Mouse (Mus musculus): ENCODE data around the gene Cox19. TPM values are rescaled to one million over a fixed set of nuclear protein-coding genes. Genes with fewer than 3 reads are reported as not detected.

The Cox19 gene
- total RNA-seq, 2 experiments from 2014 or later: 75.7 to 130 TPM

DNA sequence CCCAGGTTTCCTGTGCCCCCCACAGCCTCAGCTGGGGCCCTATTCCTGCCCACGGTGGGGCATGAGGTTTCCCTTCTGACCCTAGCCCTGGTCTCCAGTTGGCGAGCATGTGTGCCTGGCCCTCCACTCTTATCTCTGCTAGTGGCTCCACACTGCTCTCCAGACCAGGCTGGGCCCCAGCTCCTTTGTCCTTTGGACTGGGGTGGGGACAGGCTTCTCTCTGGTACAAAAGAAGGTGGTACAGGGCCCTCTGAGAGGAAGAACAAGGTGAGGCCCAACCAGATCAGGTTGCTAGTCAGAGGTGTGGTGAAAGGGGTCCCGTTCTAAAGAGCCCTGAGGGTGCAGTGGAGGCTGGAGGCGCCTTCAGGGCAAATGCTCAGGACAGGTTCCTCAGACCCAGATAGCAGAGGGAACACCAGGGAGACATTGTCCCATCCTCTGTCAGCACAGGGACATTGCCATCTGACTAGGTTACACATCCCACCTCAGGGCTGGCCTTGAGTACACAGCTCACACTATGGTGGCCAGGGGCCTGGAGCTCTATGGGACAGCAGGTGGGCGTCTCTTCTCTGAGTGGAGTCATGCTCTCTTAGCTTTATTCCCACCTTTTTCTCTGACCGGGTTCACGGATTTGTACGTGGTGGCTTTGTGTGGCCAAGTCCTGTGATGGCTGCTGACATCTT lies 18.5 kb downstream of the Cox19 start:
- DNase-seq (ENCODE audit: low spot score in 2 of 2): no peak

DNA sequence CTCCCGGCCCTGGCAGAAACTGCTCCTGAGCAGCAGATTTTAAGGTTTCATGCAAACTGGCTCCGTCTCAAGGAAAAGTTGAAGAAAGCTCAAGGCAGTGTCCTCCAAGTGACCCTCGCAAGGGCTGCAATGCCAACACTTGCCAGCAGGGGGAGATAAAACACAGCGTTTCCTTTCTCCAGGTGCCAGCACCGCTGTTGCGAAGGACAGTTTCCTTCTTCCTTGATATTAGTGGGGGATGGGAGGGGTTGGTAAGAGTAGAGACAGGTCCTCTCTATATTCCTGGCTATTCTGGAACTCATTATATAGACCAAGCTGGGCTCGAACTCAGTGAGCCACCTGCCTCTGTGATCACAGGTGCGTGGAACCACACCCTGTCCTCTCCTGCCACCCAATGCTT lies 19.5 kb downstream of the Cox19 start:
- DNase-seq (ENCODE audit: low spot score in 2 of 2): peak; percentile 82 to 86

DNA sequence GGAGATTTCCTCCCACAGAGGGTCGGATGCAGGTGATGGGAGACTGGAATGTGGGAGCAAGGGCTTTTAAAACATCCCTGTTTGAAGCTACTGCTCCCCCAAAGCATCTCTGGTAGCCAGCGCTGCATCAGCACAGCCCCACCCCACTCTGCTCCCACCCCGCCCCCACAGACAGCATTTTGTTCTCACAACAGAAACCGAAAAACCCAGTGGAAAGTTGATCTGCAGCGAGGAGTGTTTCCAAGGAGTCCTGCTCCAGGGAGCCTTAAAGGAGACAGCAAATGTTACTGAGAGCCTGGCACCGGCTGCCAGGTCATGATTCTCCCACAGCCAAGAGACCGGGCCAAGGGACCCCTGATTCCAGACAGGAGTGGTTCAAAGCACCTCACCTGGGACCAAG lies 20.5 kb downstream of the Cox19 start:
- no peak for DNase-seq (ENCODE audit: low spot score in 2 of 2)

DNA sequence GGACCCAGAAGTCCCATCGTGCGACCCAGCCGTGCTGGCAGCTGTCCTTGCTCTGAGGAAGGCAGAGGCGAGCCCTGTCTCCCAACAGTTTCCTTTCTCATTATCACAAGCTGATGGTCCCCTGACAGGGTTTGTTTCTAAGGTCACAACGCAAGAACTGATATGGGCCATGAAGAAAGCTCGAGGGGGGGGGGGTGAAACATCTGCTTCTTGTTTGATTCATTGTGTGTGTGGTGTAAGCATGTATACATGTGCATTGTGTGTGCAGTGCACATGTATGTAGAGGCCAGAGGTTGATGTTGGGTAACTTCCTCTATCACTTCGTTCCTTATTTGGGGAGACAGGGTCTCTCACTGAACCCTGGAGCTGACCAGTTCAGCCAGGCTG lies 23.6 kb downstream of the Cox19 start:
- DNase-seq (ENCODE audit: low spot score in 2 of 2): no peak

DNA sequence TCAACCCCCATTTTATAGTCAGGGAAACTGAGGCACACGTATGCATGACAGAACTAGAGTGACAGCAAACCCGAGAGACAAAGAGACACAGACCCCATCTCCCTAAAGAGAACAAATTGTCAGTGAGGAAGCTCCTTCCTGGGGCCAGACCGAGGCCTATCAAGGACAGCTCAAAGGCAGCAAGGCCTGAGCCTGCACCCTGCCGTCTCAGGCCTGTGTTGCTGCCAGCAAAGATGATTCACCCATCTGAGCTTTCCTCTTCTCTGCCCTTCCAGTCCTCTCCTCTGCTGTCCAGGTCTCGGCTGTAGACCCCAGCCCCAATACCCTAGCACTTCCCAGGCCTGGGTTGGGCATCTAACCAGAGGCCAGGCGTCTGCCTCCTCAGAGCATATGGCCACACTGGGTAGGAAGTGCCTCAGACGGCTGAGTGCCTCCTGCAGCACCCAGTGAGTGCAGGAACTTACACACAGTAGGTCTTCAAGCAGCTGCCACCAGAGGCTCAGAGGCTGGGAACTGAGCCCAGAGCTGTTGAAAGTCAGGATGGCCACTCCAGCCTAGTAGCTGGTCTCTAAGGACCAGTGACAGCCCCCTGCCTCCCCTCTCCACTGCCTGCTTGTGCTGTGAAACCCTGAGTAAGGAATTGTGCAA lies 24.1 kb downstream of the Cox19 start:
- no peak for DNase-seq (ENCODE audit: low spot score in 2 of 2)

DNA sequence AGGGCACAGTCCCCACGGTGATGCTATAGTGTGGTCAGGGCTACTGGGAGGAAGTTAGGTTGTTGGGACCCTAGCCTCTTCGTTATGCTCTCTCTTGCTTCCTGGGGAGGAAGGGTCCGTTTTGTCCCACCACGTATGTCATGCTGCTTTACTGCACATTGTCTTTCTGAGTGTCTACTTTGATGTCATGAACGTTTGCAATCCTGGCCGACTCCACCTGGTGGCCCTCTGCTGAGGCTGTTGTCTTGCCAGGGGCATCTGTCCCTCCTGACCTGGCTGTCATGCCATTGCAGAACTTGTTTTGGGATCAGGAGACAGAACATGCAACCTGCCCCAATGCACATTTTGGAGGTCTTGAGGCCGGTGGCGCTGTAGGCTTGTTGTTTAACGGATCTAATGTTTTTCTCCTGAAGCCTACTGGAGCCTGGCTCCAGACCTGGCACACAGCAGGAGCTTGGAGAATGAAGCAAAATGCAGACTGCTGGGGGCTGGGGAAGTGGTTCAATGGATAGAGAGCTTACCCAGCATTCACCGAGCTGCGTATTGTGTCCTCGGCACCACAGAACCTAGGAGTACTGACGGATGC lies 25.0 kb downstream of the Cox19 start:
- no peak for DNase-seq (ENCODE audit: low spot score in 2 of 2)

DNA sequence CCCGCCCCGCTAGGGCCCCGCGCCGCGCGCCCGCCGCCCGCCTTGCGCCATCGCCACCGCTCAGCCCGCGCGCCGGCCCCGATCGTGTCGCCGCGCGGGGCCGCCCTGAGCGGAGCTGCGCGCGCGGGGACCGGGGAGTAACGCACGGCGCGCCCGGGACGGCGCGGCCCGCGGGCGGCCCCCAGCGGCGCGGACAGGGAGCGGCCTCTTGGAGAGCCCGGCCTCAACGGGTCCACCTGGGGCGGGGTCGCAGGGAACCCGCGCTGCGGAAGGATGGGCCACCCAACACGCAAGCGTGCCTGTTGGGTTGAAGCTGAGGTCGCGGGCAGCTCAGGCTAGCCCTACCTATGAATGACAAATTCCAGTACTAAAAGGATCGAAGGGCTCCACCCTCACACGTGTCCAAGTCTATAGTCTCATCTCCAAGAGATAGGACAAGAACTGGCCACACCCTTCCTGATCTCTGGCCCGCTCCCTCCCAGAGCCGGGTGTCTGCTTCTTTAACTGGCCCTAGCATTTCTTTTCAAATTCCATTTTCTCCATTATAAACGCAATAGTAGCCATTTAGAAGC lies 25.7 kb downstream of the Cox19 start, which contains the start of gene Adap1:
Gene Adap1, minus strand, starts transcription at position 228 of the 572 bp plus-strand sequence.
- DNase-seq (ENCODE audit: low spot score in 2 of 2): peak; percentile 60 to 73

DNA sequence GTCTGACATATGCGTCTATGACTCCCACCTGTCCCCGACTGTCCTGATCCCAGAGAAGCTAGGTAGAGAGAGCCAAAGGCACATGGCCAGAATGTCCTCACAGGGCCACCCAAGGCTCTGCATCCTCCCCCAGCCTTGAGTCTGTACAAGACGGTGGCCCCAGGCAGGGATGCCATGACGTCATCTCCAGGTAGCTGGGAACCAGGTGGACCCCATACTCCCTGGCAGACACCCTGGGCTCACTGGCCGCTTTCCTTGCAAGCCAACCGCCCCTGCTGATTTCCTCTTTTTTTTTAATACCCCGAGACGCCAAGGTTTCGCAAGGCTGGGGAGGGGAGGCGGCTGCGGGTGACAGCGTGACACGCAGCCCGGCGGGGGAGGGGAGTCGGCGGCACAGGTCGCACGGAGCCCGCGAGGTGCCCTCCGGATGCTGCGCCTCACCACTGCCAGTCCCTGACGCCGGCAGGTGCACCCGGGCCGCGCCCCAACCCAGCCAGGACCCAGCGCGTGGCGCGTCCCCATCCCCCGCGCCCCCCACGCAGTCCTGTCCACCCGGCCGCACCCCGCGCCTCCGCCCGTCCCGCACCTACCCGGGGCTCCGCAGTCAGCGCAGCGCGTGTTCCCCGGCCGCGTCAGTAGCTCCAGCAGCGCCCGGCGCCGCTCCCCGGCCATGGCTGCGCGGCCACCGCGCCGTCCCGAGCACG lies 26.4 kb downstream of the Cox19 start:
- DNase-seq (ENCODE audit: low spot score in 2 of 2): peak in 1 of 2 experiments; percentile 38

DNA sequence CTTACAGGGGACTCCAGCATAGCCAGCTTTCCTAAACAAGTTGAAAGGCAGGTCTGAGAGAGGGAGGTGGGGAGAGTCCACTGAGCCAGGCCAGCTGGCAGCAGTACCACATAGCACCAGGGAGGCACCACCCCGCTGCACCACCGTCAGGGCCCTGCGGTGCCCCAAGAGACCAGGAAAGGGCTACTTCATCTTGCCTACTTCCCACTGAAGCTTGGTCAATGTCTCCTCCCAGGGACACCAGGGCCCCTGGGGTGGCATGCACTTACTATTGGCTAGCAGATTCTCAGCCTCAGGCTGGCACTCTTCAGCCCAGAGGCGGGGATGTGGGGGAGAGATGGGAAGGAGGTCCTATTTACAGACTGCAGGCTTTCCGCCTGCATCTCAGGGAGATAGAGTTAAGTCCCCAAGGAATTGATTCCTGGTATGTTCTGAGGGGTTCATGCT lies 27.1 kb downstream of the Cox19 start:
- DNase-seq (ENCODE audit: low spot score in 2 of 2): no peak

DNA sequence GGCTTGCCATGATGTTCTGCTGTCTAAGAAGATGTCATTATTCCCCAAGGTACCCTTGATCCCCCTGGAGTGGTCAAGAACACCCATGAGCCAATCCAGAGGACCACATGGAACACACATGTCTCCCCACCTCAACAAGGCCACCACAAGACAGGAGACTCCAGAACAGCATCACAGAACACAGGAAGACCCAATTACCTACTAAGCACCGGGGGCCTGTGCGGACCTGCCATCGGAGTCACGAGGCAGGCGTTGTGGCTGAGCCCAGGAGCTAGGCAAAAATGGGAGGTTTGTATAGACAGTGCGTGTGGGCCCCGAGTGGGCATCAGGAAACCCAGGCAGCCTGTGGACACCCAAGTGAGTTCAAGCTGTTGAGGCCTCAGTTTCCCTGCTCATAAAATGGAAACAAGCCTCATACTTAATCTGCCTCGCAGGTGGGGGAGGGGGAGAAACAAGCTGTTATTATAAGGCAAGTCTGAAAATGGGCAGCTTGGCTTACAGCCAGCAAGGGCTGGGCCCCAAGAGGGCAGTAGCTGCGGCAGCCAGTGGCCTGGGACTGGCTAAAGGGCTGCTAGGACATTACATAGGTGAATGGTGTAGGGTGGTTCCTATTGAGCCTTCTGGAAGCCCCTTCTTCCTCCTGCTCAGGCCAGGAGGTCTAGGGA lies 27.8 kb downstream of the Cox19 start:
- no peak for DNase-seq (ENCODE audit: low spot score in 2 of 2)

DNA sequence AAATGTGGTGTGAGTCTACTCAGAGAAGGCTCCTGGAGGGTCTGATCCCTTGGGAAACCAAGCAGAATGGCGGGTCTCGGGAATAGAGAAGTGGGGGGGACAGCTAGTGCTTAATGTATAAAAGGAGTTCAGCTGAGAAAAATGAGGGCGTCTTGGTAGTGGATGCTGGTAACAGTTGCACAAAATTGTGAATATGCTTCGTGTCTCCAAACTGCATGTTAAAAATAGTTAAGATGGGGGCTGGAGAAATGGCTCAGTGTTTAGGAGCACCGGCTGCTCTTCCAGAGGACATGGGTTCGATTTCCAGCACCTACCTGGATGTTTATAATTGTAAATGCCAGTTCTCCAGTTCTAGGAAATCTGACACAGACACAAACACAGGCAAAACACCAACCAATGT lies 29.9 kb downstream of the Cox19 start:
- DNase-seq (ENCODE audit: low spot score in 2 of 2): no peak

DNA sequence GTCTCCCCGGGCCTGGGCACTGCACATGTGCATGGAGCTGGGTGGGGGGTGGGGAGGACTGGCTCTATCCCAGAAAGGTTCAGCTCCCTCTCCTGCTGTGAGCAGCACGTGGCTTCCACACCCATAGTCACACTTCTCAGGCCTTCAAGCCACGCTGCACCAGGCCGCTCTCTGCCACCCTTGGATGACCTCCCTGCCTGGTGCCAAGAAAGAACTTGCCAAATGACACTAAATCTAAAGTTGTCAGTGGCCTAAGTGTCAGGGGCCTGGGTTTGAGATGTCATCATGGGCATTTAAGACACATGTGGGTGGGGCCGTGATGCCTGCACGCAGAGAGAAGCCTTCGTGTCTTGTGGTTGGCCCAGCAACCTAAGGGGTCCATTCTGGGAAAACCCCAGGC lies 30.8 kb downstream of the Cox19 start:
- no peak for DNase-seq (ENCODE audit: low spot score in 2 of 2)

DNA sequence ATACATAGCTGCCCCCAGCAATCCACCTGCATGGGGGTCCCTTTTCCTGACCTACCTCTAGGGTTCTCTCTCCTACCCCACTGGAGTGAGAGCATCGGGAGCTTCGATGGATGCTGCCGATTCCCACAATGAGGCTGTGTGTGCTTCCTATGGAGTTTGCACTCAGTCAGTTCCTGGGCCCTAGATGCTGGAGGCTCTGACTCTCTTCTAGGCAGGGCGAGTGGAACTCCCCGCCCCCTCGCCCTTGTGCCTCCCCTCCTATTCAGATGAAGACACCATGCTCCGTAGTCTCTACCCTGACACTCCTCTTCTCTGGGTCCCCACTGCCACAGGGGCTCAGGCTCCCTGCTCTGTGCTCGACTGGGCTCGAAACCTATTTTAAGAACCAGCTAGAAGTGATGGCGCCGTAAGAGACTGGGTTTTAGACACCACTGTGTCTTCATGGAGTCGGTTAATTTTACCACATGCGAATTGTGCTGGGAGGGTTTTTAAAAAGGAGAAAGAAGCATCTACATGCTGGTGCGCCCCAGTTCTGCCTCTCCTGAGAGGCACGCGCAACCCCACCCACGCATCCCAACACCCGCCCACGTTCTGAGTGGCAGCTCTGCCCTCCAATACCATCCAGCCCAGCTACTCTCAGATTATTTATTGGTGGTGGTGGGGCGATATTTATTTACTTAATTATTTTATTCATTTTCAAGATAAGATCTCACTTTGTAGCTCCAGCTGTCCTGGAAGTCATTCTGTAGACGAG lies 33.3 kb downstream of the Cox19 start:
- no peak for DNase-seq (ENCODE audit: low spot score in 2 of 2)

DNA sequence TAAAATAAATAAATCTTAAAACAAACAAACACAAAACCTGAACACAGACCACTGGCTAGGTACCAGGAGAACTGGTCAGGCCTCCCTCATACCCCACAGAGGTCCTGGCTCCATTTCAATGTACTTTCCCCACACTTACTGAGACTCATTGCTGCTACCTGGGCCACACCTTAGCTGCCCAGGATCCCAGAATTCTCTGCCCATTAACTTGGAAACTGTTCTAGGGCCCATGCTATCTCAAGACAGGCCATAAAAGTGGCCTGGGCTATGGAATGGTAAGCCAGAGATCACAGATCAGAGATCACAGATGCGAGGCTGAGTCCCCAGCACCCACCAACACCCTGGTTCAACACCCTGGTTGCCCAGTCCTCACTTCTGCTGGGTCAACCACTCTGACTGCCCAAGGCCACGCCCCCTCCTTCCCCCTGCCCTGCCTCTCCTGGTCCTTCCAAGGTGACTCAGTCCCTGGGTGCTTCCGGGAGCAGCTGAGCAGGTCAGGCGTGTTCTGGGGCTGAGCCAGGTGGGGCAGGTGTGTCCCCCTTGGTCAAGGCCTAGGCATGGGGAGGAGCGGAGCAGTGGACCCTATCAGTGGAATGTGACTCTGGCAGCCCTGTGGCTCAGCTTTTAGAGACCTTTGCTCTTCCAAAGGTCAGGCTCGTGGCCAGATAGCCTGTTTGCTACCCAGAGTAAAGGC lies 34.1 kb downstream of the Cox19 start:
- DNase-seq (ENCODE audit: low spot score in 2 of 2): no peak

DNA sequence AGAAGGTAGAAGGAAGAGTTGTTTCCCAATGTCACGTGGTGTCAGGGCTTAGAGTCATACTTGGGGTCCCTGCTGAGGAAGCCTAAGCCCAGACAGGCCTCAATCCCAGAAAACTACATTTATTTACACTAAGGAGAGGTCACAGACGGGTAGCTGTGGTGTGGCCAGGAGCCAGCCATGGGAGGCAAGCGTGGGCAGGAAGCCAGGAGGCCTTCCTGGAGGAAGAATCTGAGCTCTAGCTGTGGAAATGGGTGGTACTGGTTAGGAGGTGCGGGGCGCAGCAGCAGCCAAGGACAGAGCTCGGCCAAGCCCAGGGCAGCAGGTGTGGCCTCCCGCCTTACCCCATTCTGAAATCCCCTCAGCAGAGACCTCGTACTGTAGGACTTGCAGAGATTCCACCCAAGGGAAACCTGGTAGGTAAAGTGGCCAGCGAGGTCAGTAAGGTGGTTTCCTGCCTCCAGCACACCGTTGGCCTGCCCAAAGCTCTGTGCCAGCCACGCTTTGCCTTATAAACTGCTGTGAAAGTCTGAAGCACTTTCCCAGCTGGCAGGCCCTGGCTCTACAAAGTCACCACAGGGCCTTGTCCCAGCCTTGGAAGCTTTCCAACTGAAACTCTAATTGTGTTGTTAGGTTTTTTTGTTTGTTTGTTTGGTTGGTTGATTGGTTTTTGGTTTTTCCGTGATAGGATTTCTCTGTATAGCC lies 36.1 kb downstream of the Cox19 start:
- DNase-seq (ENCODE audit: low spot score in 2 of 2): no peak

DNA sequence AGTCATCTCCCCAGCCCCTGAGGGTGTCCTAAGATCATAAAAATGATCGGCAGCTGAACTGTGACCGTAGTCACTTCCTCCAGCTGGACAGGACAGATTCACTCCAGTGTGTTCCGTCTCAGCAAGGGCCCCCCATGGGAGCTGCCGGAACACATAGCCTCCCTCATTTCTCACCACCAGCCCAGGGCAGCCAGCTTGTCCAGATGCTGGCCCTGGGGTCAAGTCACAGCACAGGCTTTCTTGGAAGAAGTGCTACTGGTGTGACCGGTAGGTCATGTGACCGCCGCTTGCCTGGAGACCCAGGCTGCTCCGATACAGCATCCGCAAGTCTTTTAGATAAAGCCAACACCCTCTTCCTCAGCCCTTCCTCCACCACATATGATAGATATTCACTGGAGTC lies 37.7 kb downstream of the Cox19 start:
- DNase-seq (ENCODE audit: low spot score in 2 of 2): no peak

DNA sequence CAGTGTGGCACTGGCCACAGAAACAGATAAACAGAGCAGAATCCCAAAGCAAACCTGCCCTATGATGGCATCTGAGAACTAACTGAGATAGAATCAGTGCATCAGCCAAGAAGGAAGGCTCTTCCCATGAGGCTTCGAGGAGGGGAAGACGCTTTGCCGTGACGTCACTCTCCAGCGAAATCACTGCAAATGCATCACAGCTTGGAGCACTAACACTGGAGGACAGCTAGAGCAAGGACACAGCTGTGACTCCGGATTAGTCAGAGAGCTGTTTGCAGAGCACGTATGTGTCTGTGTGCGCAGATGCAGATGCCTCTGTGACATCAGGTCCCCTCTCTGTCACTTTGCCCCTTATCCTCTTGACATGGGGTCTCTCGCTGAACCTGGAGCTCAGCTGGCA lies 39.4 kb downstream of the Cox19 start:
- peak in 1 of 2 experiments; percentile 28 for DNase-seq (ENCODE audit: low spot score in 2 of 2)

DNA sequence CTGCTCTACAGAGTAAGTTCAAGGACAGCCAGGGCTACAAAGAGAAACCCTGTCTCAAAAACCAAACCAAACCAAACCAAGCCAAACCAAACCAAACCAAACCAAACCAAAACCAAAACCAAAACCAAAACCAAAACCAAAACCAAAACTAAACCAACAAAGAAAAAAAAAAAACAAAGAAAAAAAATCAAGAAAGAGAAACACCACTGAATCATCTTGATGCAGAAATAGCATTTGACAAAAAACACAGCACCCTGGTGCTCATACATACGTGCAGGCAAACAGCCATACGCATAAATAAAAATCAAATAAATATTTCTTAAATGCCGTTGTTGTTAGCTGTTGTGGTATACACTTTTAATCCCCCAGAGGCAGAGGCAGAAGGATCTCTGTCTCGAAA lies 40.7 kb downstream of the Cox19 start:
- no peak for DNase-seq (ENCODE audit: low spot score in 2 of 2)

DNA sequence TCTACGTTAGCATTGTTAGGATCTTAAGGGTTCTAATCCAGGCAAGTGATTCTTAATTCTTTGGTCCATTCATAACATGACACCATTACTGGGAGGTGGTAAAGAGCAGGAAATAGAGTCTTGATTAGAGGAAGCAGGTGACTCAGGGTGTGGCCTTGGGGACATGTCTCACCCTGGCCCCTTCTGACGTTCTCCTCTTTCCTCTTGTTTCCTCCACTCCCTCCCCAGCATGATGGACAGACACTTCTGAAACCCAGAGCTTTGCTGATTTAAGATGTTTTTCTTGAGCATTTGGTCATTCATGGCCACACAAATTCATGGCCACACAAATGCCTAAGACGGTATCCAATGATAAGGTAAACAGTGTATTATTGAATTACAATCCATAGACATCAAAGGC lies 41.3 kb downstream of the Cox19 start:
- no peak for DNase-seq (ENCODE audit: low spot score in 2 of 2)

Measured in adrenal gland, adult 18-20 months (tissue).